Mouse (Mus musculus): Measurements from ENCODE around the gene Vmn2r107.

Vmn2r107 gene

GRCm38 (mm10) chr17:20344942-20345341 lies at the start of gene Vmn2r107:
Gene Vmn2r107, plus strand, starts transcription at chr17:20345242.
- DNase-seq (ENCODE audit: low spot score in 2 of 2): no peak

GRCm38 (mm10) chr17:20305790-20306189 lies 39.3 kb upstream of the Vmn2r107 start:
- no peak for DNase-seq (ENCODE audit: low spot score in 2 of 2)

GRCm38 (mm10) chr17:20399105-20399504 lies 54.1 kb downstream of the Vmn2r107 start:
- DNase-seq (ENCODE audit: low spot score in 2 of 2): no peak

GRCm38 (mm10) chr17:20413846-20414245 lies 68.8 kb downstream of the Vmn2r107 start, which contains the start of gene Vmn1r224:
Gene Vmn1r224, plus strand, starts transcription at chr17:20414146.
- no peak for DNase-seq (ENCODE audit: low spot score in 2 of 2)
